Mouse (Mus musculus) layer of hippocampus, postnatal 36 days (tissue): ENCODE results near the gene Tldc1. TPM values are rescaled to one million over a fixed set of nuclear protein-coding genes. Genes with fewer than 3 reads are reported as not detected.

Experiments
- DNase-seq, 2 experiments: peaks; one replicate each; pipeline ENCODE4 v3.0.0; 2022
- total RNA-seq, 2 experiments: library from RNA; stranded (reverse); gene quantifications; 2 replicates each; pipeline ENCODE4 v1.2.3; 2021

Tldc1 gene
- total RNA-seq, result 10 to 100 TPM; 15.7 to 18.7 TPM

DNA sequence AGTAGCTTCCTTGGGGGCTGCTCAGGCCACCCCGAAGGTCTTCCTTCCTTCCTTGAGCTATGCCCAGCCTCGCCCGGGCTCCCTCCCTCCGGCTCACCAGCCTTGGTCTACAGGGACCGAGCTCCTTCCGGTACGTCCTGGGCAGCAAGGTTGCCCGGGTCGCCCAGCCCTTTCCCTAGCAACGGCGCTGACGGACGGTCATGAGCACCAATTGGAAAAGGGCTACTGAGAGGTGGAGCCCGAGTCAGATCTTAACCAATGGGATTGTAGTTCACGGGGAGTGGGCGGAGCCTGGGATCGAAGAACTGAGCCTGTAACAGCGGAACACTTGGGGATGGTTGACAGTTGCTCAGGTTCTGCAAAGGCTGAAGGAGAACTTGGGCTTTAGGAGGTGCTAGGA, at the start of gene Tldc1:
TSS of gene Tldc1 (minus strand) at position 154 of the 400 bp plus-strand sequence.
- DNase-seq, result peak; percentile 98 to 99

GRCm38 (mm10) chr8:119827721-119828153, 49.5 kb upstream of the Tldc1 start:
- DNase-seq, result no peak

DNA sequence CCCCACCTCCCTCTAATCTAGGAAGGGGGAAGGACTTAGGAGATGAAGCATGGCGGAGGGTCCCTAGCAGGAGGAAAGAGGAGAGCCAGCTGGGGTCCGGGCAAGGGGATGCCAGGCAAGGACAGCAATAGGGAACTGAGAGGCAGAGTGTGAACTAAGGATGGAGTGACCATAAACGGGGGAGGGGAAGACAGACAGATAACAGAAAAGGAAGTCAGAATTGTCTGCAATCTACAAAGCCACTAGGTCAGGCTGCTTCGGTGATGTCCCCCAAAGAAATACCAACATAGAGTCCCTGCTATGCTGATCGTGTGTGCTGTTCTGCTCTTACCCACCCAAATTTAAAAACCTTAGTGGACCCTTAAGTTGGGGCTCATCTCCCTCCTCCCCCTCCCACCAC, 48.8 kb upstream of the Tldc1 start:
- no peak for DNase-seq

DNA sequence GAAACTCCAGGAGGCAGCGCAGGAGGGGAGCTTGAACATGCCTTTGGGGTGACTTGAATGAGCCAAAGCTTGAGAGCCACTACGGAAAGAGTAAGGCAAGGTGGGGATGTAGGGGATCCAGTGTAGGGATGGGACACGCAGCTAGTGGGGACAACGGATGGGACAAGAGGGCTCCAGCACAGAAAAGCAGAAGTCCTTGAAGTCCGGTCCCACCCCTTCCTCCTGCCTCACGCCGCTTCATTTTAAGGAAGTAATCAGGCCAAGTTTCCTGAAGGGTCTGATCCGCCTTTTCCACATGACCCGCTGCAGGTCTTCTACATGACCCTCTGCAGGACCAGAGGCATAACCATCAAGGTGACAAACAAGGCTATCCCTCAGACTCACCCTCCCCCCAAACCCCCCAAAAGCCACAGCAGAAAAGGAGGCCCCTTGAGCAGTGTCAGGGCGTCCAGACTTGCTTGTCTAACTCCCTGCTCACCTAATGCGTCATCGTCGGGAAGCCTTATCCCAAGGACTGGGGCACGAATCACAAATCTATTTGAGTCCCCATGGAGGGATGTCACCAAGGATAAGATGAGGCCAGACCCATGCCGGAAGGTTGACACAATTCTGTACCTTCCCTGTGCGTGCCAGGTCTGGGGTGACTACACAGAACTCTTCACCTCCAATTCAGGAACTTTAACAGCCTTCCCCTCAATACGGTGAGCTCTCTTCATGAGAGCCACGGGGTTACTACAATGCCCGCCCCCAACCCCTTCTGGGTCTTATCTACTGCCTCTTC, 47.9 kb upstream of the Tldc1 start:
- DNase-seq, result no peak

DNA sequence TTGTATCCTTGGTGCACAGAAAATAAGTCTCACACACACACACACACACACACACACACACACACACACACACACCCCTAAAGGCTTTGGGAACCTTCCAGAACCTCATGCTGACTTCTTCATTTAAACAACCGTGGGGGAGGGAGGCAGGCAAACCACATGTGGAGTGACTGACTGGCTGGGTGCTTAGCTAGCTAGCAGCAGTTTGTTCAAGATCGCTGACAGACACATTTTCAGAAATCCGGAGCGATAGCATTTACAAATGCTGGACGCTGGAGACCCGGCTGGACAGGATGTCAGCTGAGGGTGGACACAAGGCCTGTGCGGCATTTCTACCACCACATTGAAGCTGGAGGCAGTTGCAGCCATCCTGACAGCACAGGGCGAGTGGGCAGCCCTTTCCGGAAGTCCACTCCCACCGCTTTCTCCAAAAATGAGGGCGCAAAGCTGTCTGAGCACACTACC, 46.6 kb upstream of the Tldc1 start:
- no peak for DNase-seq

- DNase-seq, result peak in 1 of 2 experiments; percentile 65
These were observed 45.9 kb upstream of the Tldc1 start for GRCm38 (mm10) chr8:119824100-119824499.

- DNase-seq, result no peak
These were observed 45.1 kb upstream of the Tldc1 start for GRCm38 (mm10) chr8:119823278-119823677.

- no peak for DNase-seq
These were observed 43.5 kb upstream of the Tldc1 start for GRCm38 (mm10) chr8:119821691-119822090.

DNA sequence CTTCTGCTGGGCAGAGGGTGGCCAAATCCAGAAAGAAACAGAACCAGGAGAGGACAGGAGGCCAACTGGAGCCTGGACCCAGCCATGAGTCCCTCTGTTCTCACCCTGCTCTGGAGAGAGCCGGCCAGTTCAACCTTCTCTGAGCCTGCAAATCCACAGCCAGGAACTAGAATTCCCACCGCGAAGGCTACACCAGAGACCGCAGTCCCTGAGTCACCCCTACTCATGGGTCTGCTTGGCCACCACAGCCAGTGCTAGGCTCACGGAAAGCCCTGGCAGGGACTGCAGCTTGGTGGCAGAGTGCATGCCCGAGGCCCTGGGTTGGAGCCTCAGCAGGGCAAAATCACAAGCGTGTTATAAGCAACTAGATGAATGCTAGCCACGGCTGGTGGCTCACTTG, 41.8 kb upstream of the Tldc1 start:
- DNase-seq, result no peak

DNA sequence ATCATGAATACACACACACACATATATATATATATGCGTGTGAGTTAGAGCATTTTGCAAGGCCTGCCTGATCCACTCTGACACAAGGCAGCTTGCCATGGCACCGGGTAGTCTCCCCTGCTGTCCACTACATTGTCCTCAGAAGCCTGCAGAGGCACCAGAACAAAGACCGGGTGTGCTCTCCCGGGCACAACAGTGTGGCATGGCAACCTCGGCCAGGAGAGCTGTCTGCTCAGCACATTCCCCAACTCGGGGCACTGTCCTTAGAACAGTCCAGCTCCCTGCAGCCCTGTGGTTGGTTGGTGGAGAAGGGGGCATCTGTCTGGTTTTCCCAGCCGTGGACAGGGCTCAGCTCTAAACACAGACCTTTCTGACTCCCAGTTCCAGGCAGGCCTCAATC, 41.1 kb upstream of the Tldc1 start:
- no peak for DNase-seq

- DNase-seq, result no peak
These were observed 39.2 kb upstream of the Tldc1 start for GRCm38 (mm10) chr8:119817446-119817845.

- no peak for DNase-seq
These were observed 38.0 kb upstream of the Tldc1 start for GRCm38 (mm10) chr8:119816219-119816618.

- DNase-seq, result no peak
These were observed 34.6 kb upstream of the Tldc1 start for GRCm38 (mm10) chr8:119812650-119813431.

DNA sequence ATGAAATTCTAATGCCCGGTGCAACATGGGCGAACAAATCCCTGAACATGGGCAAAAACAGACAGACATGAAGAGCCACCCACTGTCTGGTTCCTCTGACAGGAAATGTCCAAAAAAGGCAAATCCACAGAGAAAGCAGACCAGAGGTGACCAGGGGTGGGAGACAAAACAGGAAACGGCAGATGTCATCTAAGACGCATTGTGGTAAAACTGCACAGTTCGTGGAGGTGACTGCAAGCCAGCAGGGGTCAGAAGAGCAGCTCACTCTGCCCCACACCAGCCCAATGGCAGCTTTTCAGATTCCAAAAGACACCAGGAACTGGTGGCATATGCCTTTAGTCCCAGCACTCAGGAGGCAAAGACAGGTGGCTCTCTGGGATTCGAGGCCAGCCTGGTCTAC, 33.7 kb upstream of the Tldc1 start:
- no peak for DNase-seq

- DNase-seq, result no peak
These were observed 32.8 kb upstream of the Tldc1 start for GRCm38 (mm10) chr8:119810953-119811499.

DNA sequence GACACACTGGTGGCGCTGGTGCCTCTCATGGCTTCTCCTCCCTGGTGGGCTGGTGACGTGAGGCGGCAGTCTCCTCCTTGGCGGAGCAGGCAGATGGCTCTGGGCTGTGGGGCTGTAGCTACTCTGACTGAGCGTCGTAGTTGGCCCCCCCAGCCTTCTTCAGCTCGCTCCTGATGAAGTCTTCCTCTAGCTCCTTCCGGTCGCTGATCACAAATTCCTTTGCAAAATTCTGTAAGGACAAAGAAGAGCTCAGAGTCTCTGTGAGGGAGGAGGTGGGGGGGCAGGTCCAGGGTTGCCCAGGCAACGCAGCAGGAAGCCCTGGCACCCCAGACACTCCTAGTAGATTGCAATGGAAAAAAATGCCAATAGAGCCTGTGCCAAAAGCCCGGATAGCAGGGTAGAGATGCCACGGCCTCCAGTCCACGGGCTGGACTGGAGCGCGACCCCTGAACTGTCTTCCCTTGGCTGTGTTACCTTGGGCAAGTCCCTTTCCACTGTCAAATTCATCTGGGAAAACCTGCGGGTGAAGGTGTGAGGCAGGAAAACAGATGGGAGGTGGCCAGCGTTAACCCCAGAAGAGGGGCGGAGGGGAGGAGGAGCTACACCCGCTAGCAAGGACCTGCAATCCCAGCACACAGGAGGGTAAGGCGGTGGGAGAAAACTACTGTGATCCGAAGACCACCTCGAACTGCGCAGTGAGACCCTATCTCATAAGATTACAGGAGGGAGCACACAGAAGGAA, 32.1 kb upstream of the Tldc1 start:
- DNase-seq, result no peak

DNA sequence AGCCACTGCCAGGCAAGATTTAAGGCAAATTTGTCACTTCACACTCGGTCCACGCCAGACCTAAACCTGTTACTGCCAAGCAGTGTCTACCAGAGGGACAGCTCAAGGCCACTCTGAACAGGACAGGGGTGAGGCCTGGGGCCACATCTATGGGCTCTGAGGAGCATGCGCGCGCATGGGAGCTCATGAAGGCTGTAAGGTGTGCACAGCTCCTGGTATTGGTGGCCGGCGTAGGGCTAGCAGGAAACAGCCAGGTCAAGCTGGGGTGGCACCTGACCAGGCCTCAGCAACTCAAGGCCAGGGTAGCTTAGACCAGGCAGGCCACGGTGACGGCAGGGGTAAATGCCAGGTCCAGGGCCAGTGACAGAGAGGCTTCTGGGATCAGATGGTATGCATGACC, 31.4 kb upstream of the Tldc1 start:
- no peak for DNase-seq

GRCm38 (mm10) chr8:119807687-119808086, 29.5 kb upstream of the Tldc1 start:
- DNase-seq, result no peak

GRCm38 (mm10) chr8:119806422-119807263, 28.4 kb upstream of the Tldc1 start:
- DNase-seq, result peak; percentile 80 to 83

GRCm38 (mm10) chr8:119805275-119805674, 27.1 kb upstream of the Tldc1 start:
- DNase-seq, result no peak

DNA sequence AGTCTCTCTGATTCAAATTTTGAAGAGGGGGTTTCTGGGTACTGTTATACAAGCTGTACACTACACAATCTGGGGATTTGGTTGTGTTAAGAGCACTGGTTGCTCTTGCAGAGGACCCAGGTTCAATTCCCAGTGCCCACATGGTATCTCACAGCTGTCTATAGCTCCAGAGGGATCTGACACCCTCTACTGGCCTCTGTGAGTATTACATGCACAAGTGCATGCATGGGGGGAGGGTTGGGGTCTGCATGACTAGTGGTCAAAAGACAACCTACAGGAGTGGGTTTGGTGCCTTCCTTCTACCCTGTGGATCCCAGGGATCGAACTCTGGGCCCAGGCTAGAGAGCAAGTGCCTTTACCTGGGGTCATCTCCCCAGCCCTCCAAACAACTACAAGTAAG, 24.4 kb upstream of the Tldc1 start:
- DNase-seq, result no peak

DNA sequence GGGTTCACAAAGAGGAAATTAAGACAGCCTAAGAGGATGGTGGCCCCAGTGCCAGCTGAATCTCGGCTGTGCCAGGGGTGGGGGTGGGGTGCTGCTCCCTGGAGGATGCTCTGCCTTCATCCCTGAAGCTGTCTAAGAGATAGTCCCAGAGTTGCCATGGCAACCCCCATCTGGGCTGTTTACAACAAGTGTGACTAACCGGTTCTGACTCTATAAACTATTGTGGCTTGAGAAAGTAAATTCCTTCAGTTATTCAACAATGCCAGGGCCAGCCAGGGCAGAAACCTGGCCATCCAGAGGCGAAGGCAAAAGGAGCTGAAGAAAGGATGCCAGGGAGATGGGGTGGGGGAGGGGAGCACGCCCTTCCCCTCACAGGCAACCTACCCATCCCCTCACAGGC, 23.0 kb upstream of the Tldc1 start:
- DNase-seq, result no peak
